In genomic region chr15:12026932-12027450, GRCm38 (mm10) we compare ENCODE assay signal across 17 mouse cellular contexts.
"Had no signal": no experiment of that assay in that cellular context is flagged by ENCODE, and none has a peak within 500 bp of the region (broad histone marks: within the 10 kb centered on the region; RNA-seq: fewer than 3 reads in every experiment).

No protein-coding gene starts in this region.

- H3K36me3 ChIP-seq: limb, embryonic 15.5 days; liver, embryonic 12.5 days; midbrain, embryonic 10.5 days; neural tube, embryonic 15.5 days had no signal

- ATAC-seq: liver, embryonic 12.5 days had no signal

- H3K4me2 ChIP-seq: limb, embryonic 15.5 days; liver, embryonic 12.5 days; lung, embryonic 14.5 days; neural tube, embryonic 15.5 days had no signal

- H3K9me3 ChIP-seq: limb, embryonic 15.5 days; liver, embryonic 12.5 days; midbrain, embryonic 10.5 days; neural tube, embryonic 15.5 days had no signal

- H3K27ac ChIP-seq: kidney, postnatal 0 days; limb, embryonic 15.5 days; liver, embryonic 12.5 days; midbrain, embryonic 10.5 days; neural tube, embryonic 15.5 days had no signal

- H3K4me3 ChIP-seq: limb, embryonic 15.5 days; liver, embryonic 12.5 days; midbrain, embryonic 10.5 days; myocyte; neural tube, embryonic 15.5 days had no signal

- DNase-seq: kidney, adult 11 months; kidney, adult 9 months; kidney, postnatal 36 days; lung, embryonic 14.5 days; lung, postnatal 10 days; lung, postnatal 4 days; midbrain, embryonic 14.5 days; right cerebral cortex, postnatal 14 days; spleen, adult 18-20 months; thymus, adult 18-20 months; thymus, postnatal 14 days had no signal

- H3K4me1 ChIP-seq: liver, embryonic 12.5 days; midbrain, embryonic 10.5 days had no signal

- H3K9ac ChIP-seq: limb, embryonic 15.5 days; liver, embryonic 12.5 days; lung, embryonic 14.5 days; neural tube, embryonic 15.5 days had no signal

- H3K27me3 ChIP-seq: limb, embryonic 15.5 days; neural tube, embryonic 15.5 days had no signal
